Mouse (Mus musculus) spleen, adult 2 months (tissue): ENCODE data around the gene Slc10a7. TPM values are rescaled to one million over a fixed set of nuclear protein-coding genes. Genes with fewer than 3 reads are reported as not detected.

ENCODE experiments used
- DNase-seq, 2 experiments: peaks; one replicate each; pipeline versions ENCODE4 v3.0.0 to v3.0.0-alpha.2; 2012 to 2021; ENCODE audit warnings: low spot score in 2 of 2, low read depth in 1 of 2
- H3K27ac ChIP-seq: fragments of 200-500 bp; 2 replicates; pipeline ENCODE4 v1.5.1; 2012; ENCODE audit warnings: low read length, inconsistent platforms; ENCODE audit not compliant: insufficient read depth
- H3K27me3 ChIP-seq: fragments of 200-500 bp; 2 replicates; pipeline ENCODE4 v1.6.1; 2012; ENCODE audit warnings: mild to moderate bottlenecking, moderate library complexity, low read length, inconsistent platforms; ENCODE audit not compliant: control insufficient read depth, insufficient read depth
- H3K36me3 ChIP-seq: fragments of 200-500 bp; 2 replicates; pipeline ENCODE4 v1.6.1; 2012; ENCODE audit warnings: mild to moderate bottlenecking, low read length, inconsistent platforms; ENCODE audit not compliant: control insufficient read depth, insufficient read depth
- H3K4me1 ChIP-seq: fragments of 200-500 bp; 2 replicates; pipeline ENCODE4 v1.6.1; 2011; ENCODE audit warnings: inconsistent platforms; ENCODE audit not compliant: control insufficient read depth, insufficient read depth, insufficient read length
- H3K4me3 ChIP-seq: fragments of 200-500 bp; 2 replicates; pipeline ENCODE4 v1.5.1; 2011; ENCODE audit warnings: mild to moderate bottlenecking, inconsistent platforms; ENCODE audit not compliant: insufficient read depth, insufficient read length; ENCODE audit errors: extremely low read depth
- CTCF ChIP-seq: fragments of 200-500 bp; IDR thresholded peaks from 2 replicates; pipeline ENCODE4 v1.5.1; 2011; ENCODE audit warnings: mild to moderate bottlenecking, inconsistent platforms; ENCODE audit not compliant: insufficient read depth, insufficient read length, insufficient replicate concordance; ENCODE audit errors: extremely low read depth
- POLR2A ChIP-seq: fragments of 200-500 bp; IDR thresholded peaks from 2 replicates; pipeline ENCODE4 v1.6.1; 2011; ENCODE audit warnings: low read depth, low read length, inconsistent platforms
- WGBS: fragments of 180-500 bp; shearing (Covaris S2); methylation state at CpG from one replicate; pipeline ENCODE4 v1.1.7; 2018; 5-methylcytosine and 5-hydroxymethylcytosine counted together
- polyA plus RNA-seq: library from polyadenylated mRNA; depleted of rRNA; stranded (reverse); fragments of >200 nt; gene quantifications from 2 replicates; pipeline ENCODE4 v1.2.3, GENCODE M21; 2012

The Slc10a7 gene
- polyA plus RNA-seq, 1 experiment: 10.7 TPM

- Histone ChIP-seq H3K4me1 (no peaks in the 10 kb centered on the region), H3K4me3 (no peak overlapping the region), H3K36me3 (no peaks in the 10 kb centered on the region), H3K27me3 (no peaks in the 10 kb centered on the region), H3K27ac (no peak overlapping the region)
- no peak for TF ChIP-seq CTCF
- no peak for TF ChIP-seq POLR2A
- WGBS: 92% methylated on average over 10 of the region's 10 CpGs
- no peak for DNase-seq
These were observed 210.3 kb downstream of the Slc10a7 start for GRCm38 (mm10) chr8:78719279-78720040.

- no peaks in the 10 kb centered on the region for H3K27me3 ChIP-seq
- no peak overlapping the region for H3K27ac ChIP-seq
- TF ChIP-seq CTCF (no peak), POLR2A (no peak)
- H3K4me1 ChIP-seq: no peaks in the 10 kb centered on the region
- H3K4me3 ChIP-seq: no peak overlapping the region
- WGBS: 92% methylated on average over 8 of the region's 8 CpGs
- H3K36me3 ChIP-seq: no peaks in the 10 kb centered on the region
- no peak for DNase-seq
These were observed 210.9 kb downstream of the Slc10a7 start for GRCm38 (mm10) chr8:78720041-78720414.

GRCm38 (mm10) chr8:78721576-78721975 lies 212.4 kb downstream of the Slc10a7 start:
- DNase-seq: no peak
- TF ChIP-seq CTCF: no peak
- TF ChIP-seq POLR2A: no peak
- 91% methylated on average over 5 of the region's 5 CpGs for WGBS

GRCm38 (mm10) chr8:78722201-78722600 lies 213.1 kb downstream of the Slc10a7 start:
- H3K4me1 ChIP-seq: no peaks in the 10 kb centered on the region
- no peaks in the 10 kb centered on the region for H3K36me3 ChIP-seq
- no peak for DNase-seq
- 92% methylated on average over 7 of the region's 7 CpGs for WGBS
- H3K27ac ChIP-seq: no peak overlapping the region
- H3K27me3 ChIP-seq: no peaks in the 10 kb centered on the region
- no peak for TF ChIP-seq POLR2A
- TF ChIP-seq CTCF: no peak
- no peak overlapping the region for H3K4me3 ChIP-seq

More at GRCm38 (mm10) chr8:78721576-78721975, 212.4 kb downstream of the Slc10a7 start:
- Histone ChIP-seq H3K27me3 (no peaks in the 10 kb centered on the region), H3K27ac (no peak overlapping the region), H3K36me3 (no peaks in the 10 kb centered on the region), H3K4me3 (no peak overlapping the region), H3K4me1 (no peaks in the 10 kb centered on the region)

GRCm38 (mm10) chr8:78724832-78725231 lies 215.7 kb downstream of the Slc10a7 start:
- no peak for TF ChIP-seq CTCF
- no peak for TF ChIP-seq POLR2A
- Histone ChIP-seq H3K4me3 (no peak overlapping the region), H3K36me3 (peaks cover 4% of the 10 kb centered on the region), H3K4me1 (no peaks in the 10 kb centered on the region), H3K27me3 (no peaks in the 10 kb centered on the region), H3K27ac (no peak overlapping the region)
- DNase-seq: no peak
- 92% methylated on average over 4 of the region's 4 CpGs for WGBS

GRCm38 (mm10) chr8:78728240-78728639 lies 219.1 kb downstream of the Slc10a7 start:
- H3K4me3 ChIP-seq: no peak overlapping the region
- H3K4me1 ChIP-seq: no peaks in the 10 kb centered on the region
- H3K36me3 ChIP-seq: peaks cover 14% of the 10 kb centered on the region
- no peak overlapping the region for H3K27ac ChIP-seq
- 97% methylated on average over 14 of the region's 14 CpGs for WGBS
- DNase-seq: no peak
- no peaks in the 10 kb centered on the region for H3K27me3 ChIP-seq
- TF ChIP-seq CTCF (no peak), POLR2A (no peak)

- no peaks in the 10 kb centered on the region for H3K27me3 ChIP-seq
- H3K27ac ChIP-seq: no peak overlapping the region
- H3K36me3 ChIP-seq: peaks cover 14% of the 10 kb centered on the region
- no peak overlapping the region for H3K4me3 ChIP-seq
- 91% methylated on average over 7 of the region's 7 CpGs for WGBS
- no peaks in the 10 kb centered on the region for H3K4me1 ChIP-seq
- DNase-seq: no peak
- TF ChIP-seq CTCF (no peak), POLR2A (no peak)
These were observed 223.3 kb downstream of the Slc10a7 start for GRCm38 (mm10) chr8:78732410-78732809.
